Mouse (Mus musculus) ES-Bruce4 (cell line): Measurements from ENCODE around the gene Erv3.

Experiments
- CTCF ChIP-seq: IDR thresholded peaks from one replicate; pipeline ENCODE4 v1.8.1; 2011; ENCODE audit warnings: low read depth, low read length
- EP300 ChIP-seq: IDR thresholded peaks from 2 replicates; pipeline ENCODE4 v1.6.1; 2011; ENCODE audit warnings: low read depth, low read length; ENCODE audit not compliant: insufficient read depth

DNA sequence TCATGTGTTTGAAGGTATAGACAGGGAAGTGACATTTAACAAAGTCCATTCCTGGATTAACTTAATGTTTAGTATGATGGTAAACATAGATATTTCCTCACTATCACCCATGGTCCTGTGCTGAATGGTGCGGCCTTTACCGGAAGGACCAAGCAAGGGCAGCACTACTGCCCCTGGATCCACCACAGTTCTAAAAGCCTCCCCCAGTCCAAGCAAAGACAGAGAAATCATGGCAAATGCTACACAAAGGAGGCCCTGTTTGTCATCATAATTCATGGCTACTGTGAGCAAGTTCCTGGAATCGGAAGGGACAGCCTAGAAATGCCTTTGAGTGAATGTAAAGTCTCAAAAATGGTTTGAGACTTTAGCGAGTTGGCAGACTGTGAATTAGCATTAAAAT is 36.5 kb upstream of the Erv3 start:
- no peak for TF ChIP-seq CTCF
- no peak for TF ChIP-seq EP300
